Mouse (Mus musculus): ENCODE data around the gene Cfap69. TPM values are rescaled to one million over a fixed set of nuclear protein-coding genes. Genes with fewer than 3 reads are reported as not detected.
A peak's percentile ranks its signal among the peaks of the same experiment; 100 is the strongest.

Cfap69 gene
- total RNA-seq, 2 experiments from 2014 or later: 0.43 to 0.61 TPM

- no peak for DNase-seq
Measured at GRCm38 (mm10) chr5:5657932-5658331, 6.1 kb downstream of the Cfap69 start.

GRCm38 (mm10) chr5:5648817-5649569 lies 15.0 kb downstream of the Cfap69 start:
- DNase-seq: no peak

GRCm38 (mm10) chr5:5646173-5646572 lies 17.9 kb downstream of the Cfap69 start:
- DNase-seq: no peak

DNA sequence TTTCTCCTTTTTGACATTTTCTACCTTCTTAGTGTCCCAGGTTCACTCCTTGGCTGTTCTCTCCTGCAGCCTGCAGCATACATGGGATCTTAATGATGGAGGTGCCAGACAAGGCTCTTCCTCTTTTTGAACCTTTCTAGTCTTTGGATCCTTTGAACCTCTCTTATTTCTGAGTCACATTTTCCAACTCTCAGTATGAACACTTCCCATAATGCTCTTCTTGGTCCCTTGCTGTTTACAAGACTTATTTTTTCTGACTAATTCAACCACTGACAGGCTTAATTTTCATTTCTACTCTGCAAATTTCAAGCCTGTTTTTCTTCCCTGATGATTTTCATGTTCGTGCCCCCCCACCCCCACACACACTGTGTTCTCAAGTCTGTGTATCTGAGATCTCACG lies 25.5 kb downstream of the Cfap69 start:
- no peak for DNase-seq

- DNase-seq: no peak
Measured at GRCm38 (mm10) chr5:5625491-5625890, 38.5 kb downstream of the Cfap69 start.

GRCm38 (mm10) chr5:5618329-5618728 lies 45.7 kb downstream of the Cfap69 start:
- DNase-seq: no peak

GRCm38 (mm10) chr5:5610540-5610939 lies 53.5 kb downstream of the Cfap69 start:
- no peak for DNase-seq

DNA sequence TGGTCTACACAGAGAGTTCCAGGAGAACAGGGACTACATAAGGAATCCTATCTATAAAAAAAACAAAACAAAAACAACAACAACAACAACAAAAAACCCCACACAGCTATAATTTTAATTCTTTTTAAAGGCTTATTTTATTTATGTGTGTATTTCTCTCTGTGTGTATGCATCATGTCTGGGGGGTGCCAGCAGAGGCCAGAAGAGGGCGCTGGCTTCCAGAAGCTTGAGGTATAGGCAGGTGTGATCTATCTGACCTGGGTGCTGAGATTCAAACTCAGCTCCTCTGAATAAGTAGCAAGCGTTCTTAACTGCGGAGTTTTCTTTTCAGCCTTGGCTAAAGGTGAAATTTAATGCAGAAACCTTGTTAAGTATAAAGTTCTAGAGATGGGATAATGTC lies 76.4 kb downstream of the Cfap69 start:
- DNase-seq: no peak

- peak; percentile 14 for DNase-seq
Measured at GRCm38 (mm10) chr5:5573749-5574317, 90.2 kb downstream of the Cfap69 start, which contains the start of gene Gm8773. Gene Gm8773 (plus strand): TSS chr5:5573799.

GRCm38 (mm10) chr5:5562435-5562834 lies 101.6 kb downstream of the Cfap69 start:
- no peak for DNase-seq

GRCm38 (mm10) chr5:5561041-5561706 lies 102.9 kb downstream of the Cfap69 start:
- DNase-seq: no peak

DNA sequence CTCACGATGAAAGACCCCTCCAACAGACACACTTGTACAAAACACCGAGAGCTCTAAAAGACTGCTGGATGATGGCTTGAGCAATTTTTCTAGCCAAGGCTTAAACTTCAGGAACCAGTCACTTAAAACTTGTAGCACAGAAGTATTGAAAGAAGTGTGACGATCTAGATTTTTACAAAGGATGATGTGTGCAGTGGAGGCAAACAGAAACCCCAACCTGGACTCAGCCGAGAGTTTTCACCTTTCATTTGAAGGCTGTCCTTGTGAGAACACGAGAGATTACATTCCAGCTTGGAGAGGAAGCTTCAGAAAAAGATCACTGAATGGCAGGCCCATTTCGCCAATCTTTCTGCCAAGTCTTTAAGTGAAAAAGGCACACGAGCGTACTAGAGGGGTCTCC lies 104.2 kb downstream of the Cfap69 start:
- DNase-seq: no peak

- DNase-seq: peak; percentile 94
Measured at GRCm38 (mm10) chr5:5559079-5559740, 104.8 kb downstream of the Cfap69 start, which contains the start of gene Gtpbp10. Gene Gtpbp10 (minus strand): TSS chr5:5559538.

DNA sequence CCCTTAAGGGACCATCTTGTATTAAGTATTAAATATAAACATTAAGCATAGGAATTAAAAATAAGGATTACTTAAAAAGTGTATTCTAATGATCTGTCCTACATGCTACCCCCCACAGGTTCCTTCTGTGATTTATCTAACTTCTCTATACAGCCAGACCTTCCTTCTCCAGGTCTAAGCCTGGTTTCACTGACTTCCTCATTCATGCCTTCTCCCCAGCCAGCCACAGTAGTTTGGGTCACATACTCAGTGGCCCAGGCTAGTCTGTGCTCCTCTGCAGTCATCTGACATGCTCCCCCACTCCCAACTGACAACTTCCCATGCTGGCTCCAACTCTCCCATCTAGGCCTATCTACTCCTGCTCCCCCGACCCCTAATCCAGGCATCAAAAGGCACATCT lies 112.9 kb downstream of the Cfap69 start:
- DNase-seq: no peak

- DNase-seq: no peak
Measured at GRCm38 (mm10) chr5:5540385-5540784, 123.7 kb downstream of the Cfap69 start.

GRCm38 (mm10) chr5:5539771-5540170 lies 124.3 kb downstream of the Cfap69 start:
- DNase-seq: no peak

DNA sequence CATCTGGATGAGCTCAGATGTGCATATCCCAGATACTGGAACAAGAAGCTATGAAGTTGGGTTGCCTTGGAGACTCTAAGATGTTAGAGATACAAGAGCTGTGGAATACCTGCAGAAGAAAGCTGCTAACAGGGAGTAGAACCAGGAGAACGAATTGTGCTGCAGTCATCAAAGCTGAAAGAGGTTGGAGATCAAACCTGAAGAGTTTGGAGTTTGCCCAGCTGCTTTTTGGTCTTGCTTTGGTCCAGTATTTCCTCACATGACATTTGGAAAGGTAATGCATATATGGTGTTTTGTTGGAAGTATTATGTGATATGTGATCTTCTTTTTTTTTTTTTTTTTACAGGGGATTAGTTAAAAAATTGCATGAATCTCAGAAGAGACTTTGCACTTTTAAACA lies 127.9 kb downstream of the Cfap69 start:
- no peak for DNase-seq

DNA sequence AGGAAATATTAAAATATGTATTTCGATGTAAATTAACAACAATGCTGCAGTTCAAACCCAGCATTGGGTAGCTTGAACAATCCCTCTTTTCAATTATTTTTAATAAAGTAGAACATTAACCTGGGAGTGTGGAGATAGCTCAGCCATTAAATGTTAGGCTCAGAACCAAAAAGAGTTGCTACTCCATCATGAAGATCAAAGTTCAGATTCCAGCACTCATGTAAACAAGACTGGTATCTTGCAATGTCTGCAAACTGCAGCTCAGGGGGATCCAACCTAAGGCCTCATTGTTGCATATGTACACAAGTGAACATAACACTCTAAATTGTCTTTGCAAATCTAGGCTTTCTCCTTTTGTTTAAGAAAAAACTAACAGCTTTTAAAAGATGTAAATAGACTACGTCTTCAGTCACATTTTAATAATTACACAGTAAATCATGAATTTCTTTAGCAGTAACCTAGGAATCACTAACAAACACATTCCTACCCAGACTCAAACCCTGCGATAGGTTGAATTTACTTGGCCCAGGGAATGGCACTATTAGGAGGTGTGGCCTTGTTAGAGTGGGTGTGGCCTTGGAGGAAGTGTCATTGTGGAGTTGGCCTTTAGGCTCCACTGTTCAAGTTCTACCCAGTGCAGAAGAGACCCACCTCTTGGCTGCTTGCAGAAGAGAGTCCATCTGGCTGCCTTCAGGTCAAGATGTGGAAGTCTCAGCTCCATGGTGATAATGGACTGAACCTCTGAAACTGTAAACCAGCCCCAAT lies 130.2 kb downstream of the Cfap69 start:
- DNase-seq: no peak

All from gastrocnemius, postnatal 10 days (tissue).